Mouse (Mus musculus) kidney, adult 2 months (tissue): ENCODE results near the gene Srbd1. TPM values are rescaled to one million over a fixed set of nuclear protein-coding genes. Genes with fewer than 3 reads are reported as not detected.

Experiments used
- DNase-seq: peaks from one replicate; pipeline ENCODE4 v3.0.0; 2021
- H3K27ac ChIP-seq: fragments of 200-500 bp; 2 replicates; pipeline ENCODE4 v1.5.1; 2012; ENCODE audit warnings: low read depth, low read length, control low read depth, inconsistent platforms; ENCODE audit not compliant: insufficient read depth
- H3K27me3 ChIP-seq: fragments of 200-500 bp; replicated peaks from 2 replicates; pipeline ENCODE4 v1.6.1; 2012; ENCODE audit warnings: mild to moderate bottlenecking, moderate library complexity, low read length, inconsistent platforms; ENCODE audit not compliant: control insufficient read depth, insufficient read depth
- H3K36me3 ChIP-seq: fragments of 200-500 bp; 2 replicates; pipeline ENCODE4 v1.6.1; 2012; ENCODE audit warnings: mild to moderate bottlenecking, moderate library complexity, low read length, inconsistent platforms; ENCODE audit not compliant: control insufficient read depth, insufficient read depth
- H3K4me1 ChIP-seq: fragments of 200-500 bp; 2 replicates; pipeline ENCODE4 v1.6.1; 2011; ENCODE audit warnings: low read length; ENCODE audit not compliant: control insufficient read depth, insufficient read depth
- H3K4me3 ChIP-seq: fragments of 200-500 bp; 2 replicates; pipeline ENCODE4 v1.5.1; 2011; ENCODE audit warnings: mild to moderate bottlenecking, low read depth, low read length, control low read depth; ENCODE audit not compliant: insufficient read depth
- CTCF ChIP-seq: fragments of 200-500 bp; conservative IDR thresholded peaks from 2 replicates; pipeline ENCODE4 v1.5.1; 2011; ENCODE audit warnings: low read depth, mild to moderate bottlenecking, control low read depth, low read length, moderate library complexity, mixed read lengths; ENCODE audit not compliant: insufficient read depth, insufficient read length
- POLR2A ChIP-seq: fragments of 200-500 bp; IDR thresholded peaks from one replicate; pipeline ENCODE4 v1.6.1; 2011; ENCODE audit warnings: low read depth, low read length, control low read depth
- WGBS: fragments of 180-500 bp; shearing (Covaris S2); methylation state at CpG from one replicate; pipeline ENCODE4 v1.1.7; 2018; 5-methylcytosine and 5-hydroxymethylcytosine counted together
- polyA plus RNA-seq: library from polyadenylated mRNA; depleted of rRNA; stranded (reverse); fragments of >200 nt; gene quantifications from 2 replicates; pipeline ENCODE4 v1.2.3, GENCODE M21; 2012

The Srbd1 gene
- polyA plus RNA-seq, 1 experiment: 3.6 TPM

GRCm38 (mm10) chr17:86067444-86067843 is 77.5 kb downstream of the Srbd1 start:
- DNase-seq: no peak
- Histone ChIP-seq H3K4me3 (no peak overlapping the region), H3K27me3 (no peaks in the 10 kb centered on the region), H3K4me1 (no peaks in the 10 kb centered on the region), H3K27ac (no peak overlapping the region), H3K36me3 (no peaks in the 10 kb centered on the region)
- 95% methylated on average over 3 of the region's 3 CpGs for WGBS
- no peak for TF ChIP-seq CTCF

- WGBS: 91% methylated on average over 7 of the region's 7 CpGs
- no peak for DNase-seq
- no peaks in the 10 kb centered on the region for H3K27me3 ChIP-seq
These were observed 79.1 kb downstream of the Srbd1 start for GRCm38 (mm10) chr17:86065833-86066232.

GRCm38 (mm10) chr17:86063461-86063860 is 81.5 kb downstream of the Srbd1 start:
- DNase-seq: peak; percentile 61
- WGBS: 16% methylated on average over 5 of the region's 5 CpGs
- no peaks in the 10 kb centered on the region for H3K27me3 ChIP-seq
- no peak overlapping the region for H3K4me3 ChIP-seq
- TF ChIP-seq POLR2A (no peak), CTCF (peak; percentile 94)
- H3K27ac ChIP-seq: no peak overlapping the region
- no peaks in the 10 kb centered on the region for H3K36me3 ChIP-seq
- H3K4me1 ChIP-seq: no peaks in the 10 kb centered on the region

More at GRCm38 (mm10) chr17:86065833-86066232, 79.1 kb downstream of the Srbd1 start:
- Histone ChIP-seq H3K4me3 (no peak overlapping the region), H3K27ac (no peak overlapping the region), H3K36me3 (no peaks in the 10 kb centered on the region), H3K4me1 (no peaks in the 10 kb centered on the region)
- TF ChIP-seq POLR2A: no peak
- TF ChIP-seq CTCF: no peak

- no peaks in the 10 kb centered on the region for H3K27me3 ChIP-seq
- H3K4me1 ChIP-seq: no peaks in the 10 kb centered on the region
- WGBS: 91% methylated on average over 5 of the region's 5 CpGs
- no peak overlapping the region for H3K4me3 ChIP-seq
- no peak overlapping the region for H3K27ac ChIP-seq
- no peaks in the 10 kb centered on the region for H3K36me3 ChIP-seq
- DNase-seq: no peak
- TF ChIP-seq CTCF: no peak
- TF ChIP-seq POLR2A: no peak
These were observed 84.1 kb downstream of the Srbd1 start for GRCm38 (mm10) chr17:86060911-86061310.

- TF ChIP-seq POLR2A (no peak), CTCF (no peak)
- peaks cover 3% of the 10 kb centered on the region; the same call in 1 of the 2 replicates for H3K4me1 ChIP-seq
- H3K36me3 ChIP-seq: no peaks in the 10 kb centered on the region; the same call in 1 of the 2 replicates
- no peaks in the 10 kb centered on the region for H3K27me3 ChIP-seq
- H3K4me3 ChIP-seq: no peak overlapping the region
- WGBS: 67% methylated on average over 13 of the region's 13 CpGs
- no peak overlapping the region for H3K27ac ChIP-seq
- DNase-seq: peak; percentile 38
These were observed 104.6 kb downstream of the Srbd1 start for GRCm38 (mm10) chr17:86040221-86040984.

GRCm38 (mm10) chr17:86039741-86040140 is 105.2 kb downstream of the Srbd1 start:
- no peak overlapping the region for H3K27ac ChIP-seq
- 81% methylated on average over 3 of the region's 3 CpGs for WGBS
- H3K27me3 ChIP-seq: no peaks in the 10 kb centered on the region
- no peak for DNase-seq
- H3K4me1 ChIP-seq: peaks cover 3% of the 10 kb centered on the region; the same call in 1 of the 2 replicates
- H3K4me3 ChIP-seq: no peak overlapping the region
- no peaks in the 10 kb centered on the region; the same call in 1 of the 2 replicates for H3K36me3 ChIP-seq
- no peak for TF ChIP-seq CTCF
- no peak for TF ChIP-seq POLR2A

- Histone ChIP-seq H3K4me3 (no peak overlapping the region), H3K4me1 (peaks cover 7% of the 10 kb centered on the region; the same call in 1 of the 2 replicates), H3K27ac (peak overlapping the region; percentile 31; the same call in 1 of the 2 replicates), H3K36me3 (no peaks in the 10 kb centered on the region; the same call in 1 of the 2 replicates), H3K27me3 (no peaks in the 10 kb centered on the region)
- 51% methylated on average over 13 of the region's 13 CpGs for WGBS
- DNase-seq: peak; percentile 26
- no peak for TF ChIP-seq CTCF
- no peak for TF ChIP-seq POLR2A
These were observed 106.7 kb downstream of the Srbd1 start for GRCm38 (mm10) chr17:86038211-86038648.
